Mouse (Mus musculus) ES-Bruce4 (cell line): ENCODE results near the gene Ctbp1.

ENCODE experiments used
- CTCF ChIP-seq: IDR thresholded peaks from one replicate; pipeline ENCODE4 v1.8.1; 2011; ENCODE audit warnings: low read depth, low read length
- EP300 ChIP-seq: IDR thresholded peaks from 2 replicates; pipeline ENCODE4 v1.6.1; 2011; ENCODE audit warnings: low read depth, low read length; ENCODE audit not compliant: insufficient read depth
- POLR2A ChIP-seq: IDR thresholded peaks from one replicate; pipeline ENCODE4 v1.8.1; 2011; ENCODE audit warnings: low read length; ENCODE audit not compliant: insufficient read depth

GRCm38 (mm10) chr5:33239934-33240333, 34.9 kb downstream of the Ctbp1 start:
- TF ChIP-seq CTCF: no peak
- no peak for TF ChIP-seq POLR2A
- TF ChIP-seq EP300: no peak
